Mouse (Mus musculus): ENCODE measurements around the gene Trpv4.

Gene Trpv4

GRCm38 (mm10) chr5:114667228-114667856, 9.1 kb upstream of the Trpv4 start:
- peak; percentile 98 to 99 for DNase-seq (ENCODE audit: low spot score in 2 of 2)

- no peak for DNase-seq (ENCODE audit: low spot score in 2 of 2)
These were observed 8.4 kb upstream of the Trpv4 start for GRCm38 (mm10) chr5:114666659-114667058.

GRCm38 (mm10) chr5:114664750-114665149, 6.5 kb upstream of the Trpv4 start:
- no peak for DNase-seq (ENCODE audit: low spot score in 2 of 2)

- no peak for DNase-seq (ENCODE audit: low spot score in 2 of 2)
These were observed 5.9 kb upstream of the Trpv4 start for GRCm38 (mm10) chr5:114664139-114664538.

- DNase-seq (ENCODE audit: low spot score in 2 of 2): no peak
These were observed 2.8 kb upstream of the Trpv4 start for GRCm38 (mm10) chr5:114661029-114661428.

- DNase-seq (ENCODE audit: low spot score in 2 of 2): no peak
These were observed 795 bp downstream of the Trpv4 start for GRCm38 (mm10) chr5:114657426-114657825.

GRCm38 (mm10) chr5:114656305-114656704, 1.9 kb downstream of the Trpv4 start:
- no peak for DNase-seq (ENCODE audit: low spot score in 2 of 2)

- DNase-seq (ENCODE audit: low spot score in 2 of 2): no peak
These were observed 2.5 kb downstream of the Trpv4 start for GRCm38 (mm10) chr5:114655721-114656120.

GRCm38 (mm10) chr5:114653656-114654437, 4.4 kb downstream of the Trpv4 start:
- DNase-seq (ENCODE audit: low spot score in 2 of 2): no peak

GRCm38 (mm10) chr5:114651449-114651848, 6.8 kb downstream of the Trpv4 start:
- no peak for DNase-seq (ENCODE audit: low spot score in 2 of 2)

GRCm38 (mm10) chr5:114651002-114651401, 7.2 kb downstream of the Trpv4 start:
- DNase-seq (ENCODE audit: low spot score in 2 of 2): no peak

GRCm38 (mm10) chr5:114648728-114649311, 9.4 kb downstream of the Trpv4 start:
- no peak for DNase-seq (ENCODE audit: low spot score in 2 of 2)

- DNase-seq (ENCODE audit: low spot score in 2 of 2): no peak
These were observed 10.8 kb downstream of the Trpv4 start for GRCm38 (mm10) chr5:114647211-114647974.

- DNase-seq (ENCODE audit: low spot score in 2 of 2): no peak
These were observed 12.3 kb downstream of the Trpv4 start for GRCm38 (mm10) chr5:114645916-114646315.

- DNase-seq (ENCODE audit: low spot score in 2 of 2): no peak
These were observed 13.3 kb downstream of the Trpv4 start for GRCm38 (mm10) chr5:114644918-114645317.

GRCm38 (mm10) chr5:114640809-114641208, 17.4 kb downstream of the Trpv4 start:
- no peak for DNase-seq (ENCODE audit: low spot score in 2 of 2)

- no peak for DNase-seq (ENCODE audit: low spot score in 2 of 2)
These were observed 18.6 kb downstream of the Trpv4 start for GRCm38 (mm10) chr5:114639645-114639957.

- DNase-seq (ENCODE audit: low spot score in 2 of 2): peak; percentile 79 to 84
These were observed 19.2 kb downstream of the Trpv4 start for GRCm38 (mm10) chr5:114638769-114639644.

- no peak for DNase-seq (ENCODE audit: low spot score in 2 of 2)
These were observed 22.1 kb downstream of the Trpv4 start for GRCm38 (mm10) chr5:114636091-114636490.

GRCm38 (mm10) chr5:114631336-114631735, 26.9 kb downstream of the Trpv4 start:
- no peak for DNase-seq (ENCODE audit: low spot score in 2 of 2)

GRCm38 (mm10) chr5:114625590-114625989, 32.6 kb downstream of the Trpv4 start:
- peak in 1 of 2 experiments; percentile 46 for DNase-seq (ENCODE audit: low spot score in 2 of 2)
